Mouse (Mus musculus) intestine, embryonic 16.5 days (tissue): ENCODE measurements around the gene Olfr1330. TPM values are rescaled to one million over a fixed set of nuclear protein-coding genes. Genes with fewer than 3 reads are reported as not detected.
"Not testable (repeated sequence)": the region's sequence is repeated elsewhere in the genome, so short reads cannot be mapped to it uniquely, and the experiment has no call there.

Experiments used
- ATAC-seq: fragments of 200-750 bp; cut with Nextera tagmentation; 2 replicates; pipeline ENCODE4 v1.8.0; 2017; ENCODE audit warnings: moderate TSS enrichment, moderate library complexity
- H3K27ac ChIP-seq: fragments of 300-500 bp; sonication (generic); 2 replicates; pipeline ENCODE4 v1.5.1; 2014; ENCODE audit warnings: mild to moderate bottlenecking, low read length
- H3K27me3 ChIP-seq: fragments of 300-500 bp; sonication (generic); replicated peaks from 2 replicates; pipeline ENCODE4 v1.6.1; 2014; ENCODE audit warnings: low read length, control low read depth, mixed read lengths; ENCODE audit not compliant: control insufficient read depth, insufficient read depth
- H3K36me3 ChIP-seq: fragments of 300-500 bp; sonication (generic); 2 replicates; pipeline ENCODE4 v1.6.1; 2014; ENCODE audit warnings: low read length, control low read depth; ENCODE audit not compliant: control insufficient read depth, insufficient read depth
- H3K4me1 ChIP-seq: fragments of 300-500 bp; sonication (generic); 2 replicates; pipeline ENCODE4 v1.6.1; 2014; ENCODE audit warnings: low read length, control low read depth, mixed read lengths; ENCODE audit not compliant: control insufficient read depth, insufficient read depth
- H3K4me2 ChIP-seq: fragments of 300-500 bp; sonication (generic); 2 replicates; pipeline ENCODE4 v1.6.1; 2014; ENCODE audit warnings: low read depth, low read length, control low read depth
- H3K4me3 ChIP-seq: fragments of 300-500 bp; sonication (generic); 2 replicates; pipeline ENCODE4 v1.5.1; 2014; ENCODE audit warnings: mild to moderate bottlenecking, low read length
- H3K9ac ChIP-seq: fragments of 300-500 bp; sonication (generic); 2 replicates; pipeline ENCODE4 v1.6.1; 2014; ENCODE audit warnings: low read depth, low read length
- H3K9me3 ChIP-seq: fragments of 300-500 bp; sonication (generic); 2 replicates; pipeline ENCODE4 v1.6.1; 2016; ENCODE audit warnings: low read length, control low read depth; ENCODE audit not compliant: control insufficient read depth
- WGBS: fragments of 180-500 bp; shearing (Covaris S2); extraction: QIAGEN DNeasy Blood & Tissue Kit; methylation state at CpG from one replicate; pipeline ENCODE4 v1.1.7; 2014; 5-methylcytosine and 5-hydroxymethylcytosine counted together
- polyA plus RNA-seq: library from polyadenylated mRNA; unstranded; fragments of >200 nt; fragmentation: Nextera tagmentation; extraction: Ambion mirVana; gene quantifications from 2 replicates; pipeline ENCODE4 v1.2.1, GENCODE M21; 2015

The Olfr1330 gene
- 0.05 TPM in 1 of 2 replicates, not detected in the other for polyA plus RNA-seq

- no peak within 1 kb of the TSS for H3K4me2 ChIP-seq
- no peaks in the 10 kb centered on the region for H3K27me3 ChIP-seq
- no peaks in the 10 kb centered on the region for H3K9me3 ChIP-seq
- H3K4me3 ChIP-seq, result no peak within 1 kb of the TSS
- H3K4me1 ChIP-seq, result no peaks in the 10 kb centered on the region
- 90% methylated on average over 1 of the region's 1 CpGs for WGBS
- ATAC-seq, result no peak
- H3K9ac ChIP-seq, result no peak within 1 kb of the TSS
- no peaks in the 10 kb centered on the region for H3K36me3 ChIP-seq
- no peak within 1 kb of the TSS for H3K27ac ChIP-seq
Measured at GRCm38 (mm10) chr4:118888297-118888696, at the start of gene Olfr1330. TSS of gene Olfr1330 (plus strand) at chr4:118888597.

GRCm38 (mm10) chr4:118861791-118862190 is 26.6 kb upstream of the Olfr1330 start:
- Histone ChIP-seq H3K36me3 (no peaks in the 10 kb centered on the region), H3K4me2 (no peak overlapping the region), H3K27me3 (no peaks in the 10 kb centered on the region), H3K9me3 (no peaks in the 10 kb centered on the region), H3K27ac (no peak overlapping the region), H3K9ac (no peak overlapping the region), H3K4me3 (no peak overlapping the region), H3K4me1 (no peaks in the 10 kb centered on the region)
- WGBS, result 83% methylated on average over 1 of the region's 1 CpGs
- ATAC-seq, result no peak

GRCm38 (mm10) chr4:118862704-118863103 is 25.7 kb upstream of the Olfr1330 start:
- 72% methylated on average over 4 of the region's 4 CpGs for WGBS

GRCm38 (mm10) chr4:118864349-118864748 is 24.0 kb upstream of the Olfr1330 start, which contains the start of gene Olfr1331:
TSS of gene Olfr1331 (plus strand) at chr4:118864649.
- Histone ChIP-seq H3K9me3 (no peaks in the 10 kb centered on the region), H3K9ac (no peak within 1 kb of the TSS), H3K4me2 (no peak within 1 kb of the TSS), H3K36me3 (no peaks in the 10 kb centered on the region), H3K27me3 (no peaks in the 10 kb centered on the region), H3K4me1 (no peaks in the 10 kb centered on the region), H3K27ac (no peak within 1 kb of the TSS), H3K4me3 (no peak within 1 kb of the TSS)
- no peak for ATAC-seq
- WGBS, result 94% methylated on average over 1 of the region's 1 CpGs

More at GRCm38 (mm10) chr4:118862704-118863103, 25.7 kb upstream of the Olfr1330 start:
- Histone ChIP-seq H3K4me2 (no peak overlapping the region), H3K36me3 (no peaks in the 10 kb centered on the region), H3K4me3 (no peak overlapping the region), H3K9me3 (no peaks in the 10 kb centered on the region), H3K27ac (no peak overlapping the region), H3K4me1 (no peaks in the 10 kb centered on the region), H3K9ac (no peak overlapping the region), H3K27me3 (no peaks in the 10 kb centered on the region)
- no peak for ATAC-seq

- Histone ChIP-seq H3K4me3 (no peak overlapping the region), H3K9me3 (no peaks in the 10 kb centered on the region), H3K27me3 (no peaks in the 10 kb centered on the region), H3K4me1 (no peaks in the 10 kb centered on the region), H3K36me3 (no peaks in the 10 kb centered on the region), H3K9ac (no peak overlapping the region), H3K27ac (no peak overlapping the region), H3K4me2 (no peak overlapping the region)
- ATAC-seq, result no peak
Measured at GRCm38 (mm10) chr4:118867566-118867965, 20.8 kb upstream of the Olfr1330 start.

DNA sequence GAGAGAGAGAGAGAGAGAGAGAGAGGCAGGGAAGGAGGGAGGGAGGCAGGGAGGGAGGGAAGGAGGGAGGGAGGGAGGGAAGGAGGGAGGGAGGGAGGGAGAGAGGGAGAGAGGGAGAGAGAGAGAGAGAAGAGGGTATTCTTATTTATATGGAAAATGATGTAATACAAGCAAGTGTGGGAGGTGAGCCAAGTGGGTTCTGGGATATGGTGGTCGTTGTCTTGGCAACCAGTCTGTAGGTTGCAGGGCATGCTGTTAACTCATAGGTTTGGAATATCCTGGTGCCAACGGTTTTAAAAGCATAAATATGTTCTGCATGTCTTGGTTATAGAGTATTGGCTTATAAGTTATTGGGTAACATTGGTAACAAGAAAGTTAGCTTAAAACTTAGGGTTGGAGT is 13.6 kb downstream of the Olfr1330 start:
- no peak for ATAC-seq
- Histone ChIP-seq H3K9me3 (no peaks in the 10 kb centered on the region), H3K4me1 (no peaks in the 10 kb centered on the region), H3K36me3 (no peaks in the 10 kb centered on the region), H3K9ac (no peak overlapping the region), H3K4me2 (no peak overlapping the region), H3K4me3 (no peak overlapping the region), H3K27ac (no peak overlapping the region), H3K27me3 (no peaks in the 10 kb centered on the region)
- WGBS, result 61% methylated on average over 2 of the region's 2 CpGs

- not testable (repeated sequence) for H3K27me3 ChIP-seq, H3K4me3 ChIP-seq, ATAC-seq, H3K9me3 ChIP-seq, H3K9ac ChIP-seq, H3K4me2 ChIP-seq, H3K4me1 ChIP-seq, H3K36me3 ChIP-seq, H3K27ac ChIP-seq
- 51% methylated on average over 2 of the region's 2 CpGs for WGBS
Measured at GRCm38 (mm10) chr4:118917365-118917764, 29.0 kb downstream of the Olfr1330 start, which contains the start of gene Olfr1329. TSS of gene Olfr1329 (minus strand) at chr4:118917465.

GRCm38 (mm10) chr4:118931326-118931725 is 42.9 kb downstream of the Olfr1330 start:
- H3K9ac ChIP-seq, H3K4me1 ChIP-seq, H3K4me3 ChIP-seq, H3K27ac ChIP-seq, H3K27me3 ChIP-seq, H3K4me2 ChIP-seq, ATAC-seq, H3K36me3 ChIP-seq, H3K9me3 ChIP-seq: not testable (repeated sequence)
- 83% methylated on average over 3 of the region's 3 CpGs for WGBS

GRCm38 (mm10) chr4:118938512-118938911 is 50.1 kb downstream of the Olfr1330 start, which contains the start of gene Olfr1328:
TSS of gene Olfr1328 (minus strand) at chr4:118938612.
- no peaks in the 10 kb centered on the region for H3K4me1 ChIP-seq
- WGBS, result 72% methylated on average over 2 of the region's 2 CpGs
- H3K9me3 ChIP-seq, result no peaks in the 10 kb centered on the region
- H3K4me2 ChIP-seq, result no peak within 1 kb of the TSS
- H3K4me3 ChIP-seq, result no peak within 1 kb of the TSS
- H3K9ac ChIP-seq, result no peak within 1 kb of the TSS
- H3K27me3 ChIP-seq, result no peaks in the 10 kb centered on the region
- ATAC-seq, result no peak
- H3K27ac ChIP-seq, result no peak within 1 kb of the TSS
- no peaks in the 10 kb centered on the region for H3K36me3 ChIP-seq
